Mouse (Mus musculus): ENCODE results near the gene Avil. TPM values are rescaled to one million over a fixed set of nuclear protein-coding genes. Genes with fewer than 3 reads are reported as not detected.

The Avil gene
- total and polyA plus RNA-seq, 3 experiments = 10.1 to 49.7 (median 16.0) TPM

GRCm38 (mm10) chr10:127054646-127055045 lies 54.1 kb downstream of the Avil start:
- Histone ChIP-seq H3K4me1 (ENCODE audit: control insufficient read depth in 1 of 2, insufficient read depth in 2 of 2, low read length in 2 of 2) (peaks cover 2 to 12% of the 10 kb centered on the region in 2 experiments), H3K9me3 (replicated peaks; ENCODE audit: insufficient read depth, low read length) (no peaks in the 10 kb centered on the region), H3K27me3 (ENCODE audit: control insufficient read depth in 1 of 2, insufficient read depth in 2 of 2, low read length in 2 of 2) (no peaks in the 10 kb centered on the region), H3K36me3 (ENCODE audit: control insufficient read depth in 1 of 2, insufficient read depth in 2 of 2, low read length in 2 of 2) (peaks cover 0 to 7% of the 10 kb centered on the region in 2 experiments; a peak in 2 of 4 replicates), H3K79me2 (ENCODE audit: control insufficient read depth, insufficient read depth, low read length, poor library complexity) (no peaks in the 10 kb centered on the region; the same call in 1 of the 2 replicates), H3K27ac (ENCODE audit: control insufficient read depth, low read depth, low read length) (no peak overlapping the region), H3K4me3 (ENCODE audit: control insufficient read depth in 1 of 2, insufficient read depth in 1 of 2, low read depth in 2 of 2, low read length in 2 of 2) (no peak overlapping the region), H3K9ac (ENCODE audit: control insufficient read depth, low read depth, low read length, poor library complexity, severe bottlenecking) (no peak overlapping the region)
- no peak for TF ChIP-seq TAL1 (IDR thresholded peaks at IDR 0.05; ENCODE audit: low read length)
- TF ChIP-seq NRF1 (IDR thresholded peaks at IDR 0.05; ENCODE audit: insufficient read depth, low read depth, low read length, poor library complexity, severe bottlenecking) = no peak
- TF ChIP-seq KAT2A (conservative IDR thresholded peaks at IDR 0.05; ENCODE audit: low read depth, low read length) = no peak
- TF ChIP-seq TCF12 (IDR thresholded peaks at IDR 0.05; ENCODE audit: low read depth, low read length) = no peak
- no peak for DNase-seq (ENCODE audit: low read depth, low spot score)

- H3K4me3 ChIP-seq (ENCODE audit: control insufficient read depth in 1 of 2, insufficient read depth in 1 of 2, low read depth in 2 of 2, low read length in 2 of 2) = no peak overlapping the region
- DNase-seq (ENCODE audit: low read depth, low spot score) = no peak
- no peaks in the 10 kb centered on the region; the same call in 1 of the 2 replicates for H3K79me2 ChIP-seq (ENCODE audit: control insufficient read depth, insufficient read depth, low read length, poor library complexity)
- H3K27me3 ChIP-seq (ENCODE audit: control insufficient read depth in 1 of 2, insufficient read depth in 2 of 2, low read length in 2 of 2) = no peaks in the 10 kb centered on the region
- peaks cover 2 to 11% of the 10 kb centered on the region in 2 experiments for H3K4me1 ChIP-seq (ENCODE audit: control insufficient read depth in 1 of 2, insufficient read depth in 2 of 2, low read length in 2 of 2)
- no peak overlapping the region for H3K9ac ChIP-seq (ENCODE audit: control insufficient read depth, low read depth, low read length, poor library complexity, severe bottlenecking)
- H3K27ac ChIP-seq (ENCODE audit: control insufficient read depth, low read depth, low read length) = no peak overlapping the region
- no peaks in the 10 kb centered on the region for H3K9me3 ChIP-seq (replicated peaks; ENCODE audit: insufficient read depth, low read length)
- H3K36me3 ChIP-seq (ENCODE audit: control insufficient read depth in 1 of 2, insufficient read depth in 2 of 2, low read length in 2 of 2) = peaks cover 0 to 7% of the 10 kb centered on the region in 2 experiments; a peak in 2 of 4 replicates
- TF ChIP-seq RCOR1 (IDR thresholded peaks at IDR 0.05; ENCODE audit: low read depth, low read length) = no peak
Measured at GRCm38 (mm10) chr10:127055406-127055805, 54.9 kb downstream of the Avil start.

- H3K27ac ChIP-seq (ENCODE audit: control insufficient read depth, low read depth, low read length) = no peak overlapping the region
- no peaks in the 10 kb centered on the region for H3K9me3 ChIP-seq (replicated peaks; ENCODE audit: insufficient read depth, low read length)
- peaks cover 0 to 7% of the 10 kb centered on the region in 2 experiments; a peak in 1 of 4 replicates for H3K4me1 ChIP-seq (ENCODE audit: control insufficient read depth in 1 of 2, insufficient read depth in 2 of 2, low read length in 2 of 2)
- TF ChIP-seq ELF1 (IDR thresholded peaks at IDR 0.05; ENCODE audit: low read depth, low read length) = no peak
- no peak for TF ChIP-seq MEF2A (IDR thresholded peaks at IDR 0.05; ENCODE audit: extremely low read depth, insufficient replicate concordance, low read depth, low read length, poor library complexity, severe bottlenecking)
- no peak for TF ChIP-seq CTCF (IDR thresholded peaks at IDR 0.05 in 2 of 3, conservative IDR thresholded peaks at IDR 0.05 in 1 of 3; ENCODE audit: control insufficient read depth in 1 of 3, insufficient read depth in 1 of 3, low read depth in 2 of 3, low read length in 3 of 3, poor library complexity in 1 of 3, severe bottlenecking in 1 of 3)
- TF ChIP-seq POLR2AphosphoS2 (IDR thresholded peaks at IDR 0.05; ENCODE audit: low read length) = no peak
- no peak for TF ChIP-seq MAFK (IDR thresholded peaks at IDR 0.05; ENCODE audit: borderline replicate concordance, low read depth, low read length)
- TF ChIP-seq POLR2AphosphoS5 (IDR thresholded peaks at IDR 0.05; ENCODE audit: borderline replicate concordance, low read depth, low read length) = no peak
- TF ChIP-seq ZNF384 (IDR thresholded peaks at IDR 0.05; ENCODE audit: low read depth, low read length) = no peak
- no peak for TF ChIP-seq JUND (IDR thresholded peaks at IDR 0.05; ENCODE audit: low read depth, low read length)
- TF ChIP-seq MAZ (IDR thresholded peaks at IDR 0.05; ENCODE audit: low read depth, low read length) = no peak
- no peak for TF ChIP-seq GABPA (IDR thresholded peaks at IDR 0.05; ENCODE audit: low read depth, low read length)
- no peak for TF ChIP-seq ZKSCAN1 (IDR thresholded peaks at IDR 0.05; ENCODE audit: low read depth, low read length)
- TF ChIP-seq BHLHE40 (IDR thresholded peaks at IDR 0.05; ENCODE audit: borderline replicate concordance, low read depth, low read length) = no peak
- TF ChIP-seq TAL1 (IDR thresholded peaks at IDR 0.05; ENCODE audit: low read length) = no peak
- no peak for TF ChIP-seq KAT2A (conservative IDR thresholded peaks at IDR 0.05; ENCODE audit: low read depth, low read length)
- no peak for TF ChIP-seq RAD21 (IDR thresholded peaks at IDR 0.05; ENCODE audit: low read depth, low read length)
- no peak for TF ChIP-seq EP300 (IDR thresholded peaks at IDR 0.05; ENCODE audit: low read depth in 1 of 2, low read length in 2 of 2)
- no peak for TF ChIP-seq SIN3A (IDR thresholded peaks at IDR 0.05; ENCODE audit: low read length)
- no peaks in the 10 kb centered on the region; the same call in 1 of the 2 replicates for H3K79me2 ChIP-seq (ENCODE audit: control insufficient read depth, insufficient read depth, low read length, poor library complexity)
- H3K4me3 ChIP-seq (ENCODE audit: control insufficient read depth in 1 of 2, insufficient read depth in 1 of 2, low read depth in 2 of 2, low read length in 2 of 2) = no peak overlapping the region
- H3K9ac ChIP-seq (ENCODE audit: control insufficient read depth, low read depth, low read length, poor library complexity, severe bottlenecking) = no peak overlapping the region
- no peak for DNase-seq (ENCODE audit: low read depth, low spot score)
- H3K36me3 ChIP-seq (ENCODE audit: control insufficient read depth in 1 of 2, insufficient read depth in 2 of 2, low read length in 2 of 2) = peaks cover 0 to 2% of the 10 kb centered on the region in 2 experiments; a peak in 1 of 4 replicates
- H3K27me3 ChIP-seq (ENCODE audit: control insufficient read depth in 1 of 2, insufficient read depth in 2 of 2, low read length in 2 of 2) = no peaks in the 10 kb centered on the region
Measured at GRCm38 (mm10) chr10:127056490-127056889, 56.0 kb downstream of the Avil start.
